Comparison of ENCODE assay signal across 9 mouse cellular contexts in the genomic region with DNA sequence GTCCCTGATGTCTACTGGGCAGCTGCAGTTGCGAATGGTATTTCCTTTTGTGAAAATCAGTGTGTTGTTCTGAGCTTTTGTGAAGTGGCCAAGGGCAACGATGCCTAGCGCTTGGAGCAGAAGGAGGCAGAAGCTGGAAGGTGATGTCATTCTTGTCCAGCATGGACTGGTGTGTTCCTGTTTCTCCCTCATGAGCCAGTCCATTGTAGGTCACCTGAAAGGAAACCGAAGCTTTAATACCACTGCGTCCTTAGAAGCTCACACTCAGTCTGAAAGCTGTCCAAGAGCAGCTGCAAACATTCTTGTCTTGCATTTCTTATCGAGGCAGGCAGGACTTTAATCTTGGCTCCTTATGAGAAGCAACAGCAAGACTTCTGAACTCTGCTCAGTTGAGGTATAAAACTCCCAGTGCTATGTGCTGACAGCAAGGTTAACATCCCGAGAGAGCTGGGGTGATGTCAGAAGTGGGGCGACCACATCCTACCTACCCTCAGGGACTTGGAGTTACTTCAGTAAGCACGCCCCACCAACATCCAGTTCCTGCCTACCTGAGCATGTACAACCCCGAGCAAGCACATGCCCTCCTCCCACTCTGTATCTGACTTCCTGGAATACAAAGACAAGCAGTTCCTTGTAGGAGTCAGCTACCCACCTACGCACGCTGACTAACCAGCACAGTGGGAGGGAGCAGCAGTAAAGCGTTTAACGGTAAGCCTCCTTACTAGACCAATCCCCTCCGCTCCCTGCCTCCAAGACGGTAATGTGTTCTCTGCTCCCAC. TPM values are rescaled to one million over a fixed set of nuclear protein-coding genes. Genes with fewer than 3 reads are reported as not detected.
DNase-seq lines count a peak whose midpoint lies in the region; ATAC-seq and TF ChIP-seq lines count a peak whose summit lies in the region.
"Had no signal": no experiment of that assay in that cellular context is flagged by ENCODE, and none has a peak within 500 bp of the region (broad histone marks: within the 10 kb centered on the region; RNA-seq: fewer than 3 reads in every experiment).

No protein-coding gene starts in this region.

- no peaks in the 10 kb centered on the region for H3K4me1 ChIP-seq in forebrain, embryonic 14.5 days (ENCODE audit: control insufficient read depth, insufficient read depth, low read length)

- H3K9me3 ChIP-seq in forebrain, embryonic 14.5 days (replicated peaks; ENCODE audit: control insufficient read depth, low read length), result no peaks in the 10 kb centered on the region

- no peak overlapping the region for H3K4me3 ChIP-seq in forebrain, embryonic 14.5 days (ENCODE audit: low read depth, low read length)

- WGBS in forebrain, embryonic 14.5 days, result 50% methylated on average over 16 of the region's 16 CpGs

- H3K9ac ChIP-seq in forebrain, embryonic 14.5 days (ENCODE audit: low read length), result no peak overlapping the region

- intact Hi-C loops in heart, postnatal 10 days (cut with DNase I), result no loop called here
- intact Hi-C loops in left cerebral cortex, postnatal 25 days (cut with DNase I), result no loop called here

- TF ChIP-seq CTCF in Patski (IDR thresholded peaks at IDR 0.05), result no peak

- in situ Hi-C loops in Patski (cut with MboI; ENCODE audit: low pct_unique_long_range_greater_than_20kb), result no loop called here

- H3K27ac ChIP-seq in forebrain, embryonic 14.5 days (ENCODE audit: low read depth, low read length), result no peak overlapping the region

- H3K27me3 ChIP-seq in Patski, result peaks cover 23% of the 10 kb centered on the region
- H3K27me3 ChIP-seq in forebrain, embryonic 14.5 days (replicated peaks; ENCODE audit: control insufficient read depth, insufficient read depth, low read length), result no peaks in the 10 kb centered on the region

- ATAC-seq in Patski, result peak; percentile 54
- no peak for ATAC-seq in forebrain, embryonic 14.5 days

- DNase-seq in layer of hippocampus, adult 11-12 months (ENCODE audit: low spot score), result peak; percentile 51
- DNase-seq in layer of hippocampus, postnatal 25 days (ENCODE audit: extremely low spot score in 1 of 2, low spot score in 1 of 2), result no peak
- DNase-seq in Patski (ENCODE audit: low read depth, low spot score), result no peak
- DNase-seq in heart, postnatal 10 days, result peak; percentile 9 to 13
- DNase-seq in left cerebral cortex, postnatal 25 days (ENCODE audit: low spot score in 2 of 2), result peak; percentile 54 to 81
- DNase-seq in thymus, postnatal 10 days (ENCODE audit: low spot score in 2 of 2), result peak; percentile 29 to 37
- no peak for DNase-seq in forebrain, embryonic 14.5 days (ENCODE audit: low spot score)
- no peak for DNase-seq in adrenal gland, postnatal 10 days

- CTCF ChIA-PET in Patski (lab: Charles Lee), result interaction anchor here (1.1 kb wide), 2 partner anchors 10 to 33 kb away, joined by 3 to 6 read pairs; no protein-coding TSS in a partner anchor

- H3K4me2 ChIP-seq in forebrain, embryonic 14.5 days (ENCODE audit: low read length), result no peak overlapping the region

- POLR2A ChIA-PET in Patski (lab: Charles Lee), result no interaction called here

- no peaks in the 10 kb centered on the region for H3K36me3 ChIP-seq in forebrain, embryonic 14.5 days (ENCODE audit: control insufficient read depth, insufficient read depth, low read length)

RNA-seq across cellular contexts. Expression of a gene that starts 11.9 kb away (rescaled TPM):
- 10 to 100 TPM; 51.3 to 77.8 TPM for total RNA-seq in layer of hippocampus, postnatal 25 days (2021)
- polyA plus RNA-seq in Patski (2021), result 47.9 TPM
- 10 to 100 TPM; 22.6 to 27.2 TPM for total RNA-seq in heart, postnatal 10 days (2021)
- total RNA-seq in left cerebral cortex, postnatal 25 days (2021), result 10 to 100 TPM; 45.1 to 57.4 TPM
- polyA plus RNA-seq in forebrain, embryonic 14.5 days (2014; fragmentation: Nextera tagmentation; extraction: Ambion mirVana), result 48.1 and 71.6 TPM in 2 replicates
- total RNA-seq in adrenal gland, postnatal 10 days (2021), result 10 to 100 TPM; 35.3 to 55.6 TPM

RNA-seq across cellular contexts. Expression of a gene that starts 38.7 kb away (rescaled TPM):
- total RNA-seq in layer of hippocampus, postnatal 25 days (2021), result 1 to 10 TPM in 1 of 2 experiments, under 1 TPM in 1; 0.89 to 1.1 TPM
- not detected for polyA plus RNA-seq in Patski (2021)
- under 1 TPM in 1 of 2 experiments, not detected in 1; 0.19 TPM for total RNA-seq in heart, postnatal 10 days (2021)
- total RNA-seq in left cerebral cortex, postnatal 25 days (2021), result under 1 TPM; 0.69 to 0.89 TPM
- polyA plus RNA-seq in forebrain, embryonic 14.5 days (2014; fragmentation: Nextera tagmentation; extraction: Ambion mirVana), result 0.48 and 1.0 TPM in 2 replicates
- total RNA-seq in adrenal gland, postnatal 10 days (2021), result under 1 TPM; 0.12 to 0.15 TPM
- total RNA-seq: liver, adult 2 months had no signal
- polyA plus RNA-seq: liver, adult 2 months had no signal

RNA-seq across cellular contexts. Expression of a gene that starts 45.1 kb away (rescaled TPM):
- 100 to 1,000 TPM; 388 to 393 TPM for total RNA-seq in layer of hippocampus, postnatal 25 days (2021)
- 28.5 TPM for polyA plus RNA-seq in Patski (2021)
- 10 to 100 TPM; 29.0 to 30.8 TPM for total RNA-seq in heart, postnatal 10 days (2021)
- 100 to 1,000 TPM; 329 to 335 TPM for total RNA-seq in left cerebral cortex, postnatal 25 days (2021)
- polyA plus RNA-seq in forebrain, embryonic 14.5 days (2014; fragmentation: Nextera tagmentation; extraction: Ambion mirVana), result 29.7 and 44.4 TPM in 2 replicates
- total RNA-seq in adrenal gland, postnatal 10 days (2021), result 10 to 100 TPM; 30.1 to 30.2 TPM

Comparison
In these comparisons a context has a peak if more than half of its experiments do, and no peak if none do; other contexts are left out.
1. DNase-seq: peak in layer of hippocampus, adult 11-12 months (single experiment), heart, postnatal 10 days (2 of 2), left cerebral cortex, postnatal 25 days (2 of 2) and thymus, postnatal 10 days (2 of 2); none in layer of hippocampus, postnatal 25 days (0 of 2), Patski (single experiment), forebrain, embryonic 14.5 days (single experiment) and adrenal gland, postnatal 10 days (single experiment).
2. RNA of a gene that starts 45.1 kb away (total RNA-seq): 388 to 393 TPM in layer of hippocampus, postnatal 25 days and 329 to 335 TPM in left cerebral cortex, postnatal 25 days; 29.0 to 30.8 TPM in heart, postnatal 10 days and 30.1 to 30.2 TPM in adrenal gland, postnatal 10 days; every median in the first group is over 10 times any median in the second.